Mouse (Mus musculus): ENCODE results near the gene Col11a1.

Gene Col11a1

GRCm38 (mm10) chr3:114029971-114030635 is at the start of gene Col11a1:
Gene Col11a1 (plus strand): TSS chr3:114030540.
- DNase-seq = no peak

- no peak for DNase-seq
Measured at GRCm38 (mm10) chr3:113990936-113991335, 39.4 kb upstream of the Col11a1 start.

- DNase-seq = no peak
Measured at GRCm38 (mm10) chr3:114030886-114031285, 546 bp downstream of the Col11a1 start.

GRCm38 (mm10) chr3:114031351-114032213 is 1.2 kb downstream of the Col11a1 start:
- no peak for DNase-seq

- DNase-seq = no peak
Measured at GRCm38 (mm10) chr3:114032333-114032732, 2.0 kb downstream of the Col11a1 start.

- no peak for DNase-seq
Measured at GRCm38 (mm10) chr3:114052406-114052805, 22.1 kb downstream of the Col11a1 start.

- DNase-seq = no peak
Measured at GRCm38 (mm10) chr3:114053501-114053900, 23.2 kb downstream of the Col11a1 start.

GRCm38 (mm10) chr3:114065123-114065522 is 34.8 kb downstream of the Col11a1 start:
- no peak for DNase-seq

GRCm38 (mm10) chr3:114065587-114065986 is 35.2 kb downstream of the Col11a1 start:
- DNase-seq = no peak

- DNase-seq = no peak
Measured at GRCm38 (mm10) chr3:114099335-114099734, 69.0 kb downstream of the Col11a1 start.

GRCm38 (mm10) chr3:114107099-114107498 is 76.8 kb downstream of the Col11a1 start:
- DNase-seq = no peak

GRCm38 (mm10) chr3:114147140-114147539 is 116.8 kb downstream of the Col11a1 start:
- no peak for DNase-seq

GRCm38 (mm10) chr3:114197964-114198750 is 167.8 kb downstream of the Col11a1 start:
- no peak for DNase-seq

- DNase-seq = no peak
Measured at GRCm38 (mm10) chr3:114212255-114212654, 181.9 kb downstream of the Col11a1 start.

- DNase-seq = no peak
Measured at GRCm38 (mm10) chr3:114216105-114216504, 185.8 kb downstream of the Col11a1 start.

- DNase-seq = no peak
Measured at GRCm38 (mm10) chr3:114229501-114229900, 199.2 kb downstream of the Col11a1 start.

Data from kidney, adult 11 months (tissue).